Mouse (Mus musculus): ENCODE measurements around the gene Amigo2.
"Not testable (repeated sequence)": the region's sequence is repeated elsewhere in the genome, so short reads cannot be mapped to it uniquely, and the experiment has no call there.

Gene Amigo2

GRCm38 (mm10) chr15:97212501-97213477, 34.3 kb downstream of the Amigo2 start:
- DNase-seq: no peak

- not testable (repeated sequence) for DNase-seq
Measured at GRCm38 (mm10) chr15:97209754-97210153, 37.3 kb downstream of the Amigo2 start.

- DNase-seq: no peak
Measured at GRCm38 (mm10) chr15:97206506-97206905, 40.6 kb downstream of the Amigo2 start.

GRCm38 (mm10) chr15:97205776-97206175, 41.3 kb downstream of the Amigo2 start:
- DNase-seq: no peak

- no peak for DNase-seq
Measured at GRCm38 (mm10) chr15:97204889-97205288, 42.2 kb downstream of the Amigo2 start.

GRCm38 (mm10) chr15:97196644-97197043, 50.4 kb downstream of the Amigo2 start:
- DNase-seq: no peak

- DNase-seq: peak; percentile 25
Measured at GRCm38 (mm10) chr15:97195628-97196027, 51.5 kb downstream of the Amigo2 start.
